Mouse (Mus musculus): Measurements from ENCODE around the gene Mettl7b. TPM values are rescaled to one million over a fixed set of nuclear protein-coding genes. Genes with fewer than 3 reads are reported as not detected.

Mettl7b gene
- not detected for total RNA-seq (2023)

DNA sequence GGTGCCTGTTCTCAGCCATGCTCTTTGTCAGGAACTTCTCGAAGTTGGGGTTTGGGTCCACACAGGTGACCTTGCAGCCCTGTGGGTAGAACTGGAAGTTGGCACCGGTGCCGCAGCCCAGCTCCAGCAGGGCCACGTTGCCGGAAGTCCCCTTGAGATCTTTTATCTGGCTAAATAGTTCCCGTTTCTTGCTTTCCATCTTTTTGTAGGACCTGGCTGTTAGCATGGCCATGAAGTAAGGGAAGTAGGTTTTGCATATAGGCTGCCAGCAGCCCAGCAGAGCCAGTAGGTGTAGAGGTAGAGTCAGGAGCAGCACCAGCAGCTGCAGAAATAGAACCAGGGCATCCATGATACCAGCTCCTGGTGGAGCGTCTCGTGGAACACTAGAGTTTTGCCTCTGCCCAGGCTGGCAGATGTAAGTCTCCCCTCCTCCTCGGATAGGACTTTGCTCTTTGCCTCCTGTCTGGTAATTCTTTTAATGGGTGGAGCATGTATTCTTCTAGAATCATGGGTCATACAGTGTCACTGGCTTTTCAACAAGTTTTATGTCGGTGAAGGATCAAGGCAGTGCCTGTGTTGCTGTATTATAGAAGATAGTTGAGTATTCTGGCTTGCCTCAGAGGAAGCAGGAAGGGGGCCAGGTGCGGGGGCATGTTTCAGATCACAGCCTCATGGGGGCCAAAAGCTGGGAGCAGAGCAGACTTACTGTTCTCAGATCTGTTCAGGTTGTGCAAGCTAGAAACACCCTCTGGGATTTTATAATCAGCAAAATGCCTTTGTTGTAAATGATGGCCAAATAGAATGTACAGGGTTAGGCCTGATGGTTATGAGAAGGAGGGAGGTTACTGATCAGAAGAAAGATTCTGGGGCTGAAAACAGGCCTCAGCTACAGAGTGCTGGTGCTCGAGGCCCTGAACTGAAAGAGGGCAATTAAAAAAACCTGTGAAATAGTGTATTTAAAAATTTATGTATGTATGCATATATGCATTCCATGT, at the start of gene Mettl7b:
Gene Mettl7b (minus strand): TSS at position 399 of the 995 bp plus-strand sequence.

DNA sequence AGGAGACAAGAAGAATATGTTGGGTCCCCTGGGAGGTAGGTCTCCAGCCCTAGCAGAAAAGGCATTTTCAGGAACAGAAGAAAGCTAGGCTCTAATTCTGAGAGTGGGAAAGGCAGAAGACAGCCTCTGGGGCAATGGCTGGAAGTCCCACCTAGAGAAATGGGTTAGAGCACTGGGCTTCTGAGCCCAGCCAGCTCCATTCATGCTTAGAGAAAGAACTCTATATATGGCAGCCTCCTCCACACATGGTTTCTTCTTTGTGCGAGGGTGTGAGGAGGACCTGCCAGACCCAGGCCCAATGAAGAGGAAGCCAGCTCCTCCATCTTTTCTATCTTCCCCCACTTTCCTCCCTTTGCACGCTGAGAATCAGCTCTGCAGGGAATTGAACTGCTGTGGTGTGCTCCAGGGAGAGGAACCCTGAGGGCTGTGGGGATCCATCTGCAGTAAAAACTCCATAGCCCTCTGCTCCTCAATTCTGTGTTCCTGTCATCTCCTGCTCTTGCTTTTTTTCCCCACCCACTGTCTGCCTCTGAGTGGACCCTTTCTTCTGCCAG, 49.6 kb upstream of the Mettl7b start, which contains the start of gene Olfr763:
Gene Olfr763 (plus strand): TSS at position 504 of the 554 bp plus-strand sequence.

DNA sequence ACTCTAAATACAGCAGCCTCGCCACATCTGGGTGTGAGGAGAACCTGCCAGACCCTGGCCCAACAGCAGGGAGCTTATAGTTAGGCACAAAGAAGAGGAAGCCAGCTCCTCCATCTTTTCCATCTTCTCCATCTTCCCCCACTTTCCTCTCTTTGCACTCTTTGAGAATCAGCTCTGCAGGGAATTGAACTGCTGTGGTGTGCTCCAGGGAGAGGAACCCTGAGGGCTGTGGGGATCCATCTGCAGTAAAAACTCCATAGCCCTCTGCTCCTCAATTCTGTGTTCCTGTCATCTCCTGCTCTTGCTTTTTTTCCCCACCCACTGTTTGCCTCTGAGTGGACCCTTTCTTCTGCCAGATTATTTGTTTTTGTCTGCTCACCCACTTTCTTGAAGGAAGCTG, 28.3 kb upstream of the Mettl7b start, which contains the start of gene Olfr9:
Gene Olfr9 (plus strand): TSS at position 301 of the 400 bp plus-strand sequence.

DNA sequence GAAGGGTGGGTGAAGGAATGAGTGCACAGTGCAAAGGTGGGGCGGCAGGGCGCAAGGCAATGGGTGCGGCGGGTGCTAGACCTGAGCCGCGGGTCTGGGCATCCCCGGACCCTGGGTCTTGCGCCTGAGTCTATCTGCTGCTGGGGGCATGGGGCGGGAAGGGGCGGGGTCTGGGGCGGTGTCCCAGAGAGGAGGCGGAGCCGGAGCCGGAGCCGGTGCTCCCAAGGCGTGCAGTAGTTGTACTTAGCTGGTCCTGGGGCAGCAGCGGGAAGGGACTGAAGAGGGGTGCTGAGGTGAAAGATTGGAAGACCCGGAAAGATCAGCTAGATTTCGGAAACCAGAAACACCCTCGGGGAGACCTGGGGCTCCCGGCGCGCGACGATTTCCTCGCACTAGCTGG, 27.2 kb downstream of the Mettl7b start, which contains the start of gene Itga7:
Gene Itga7 (plus strand): TSS at position 245 of the 400 bp plus-strand sequence.

DNA sequence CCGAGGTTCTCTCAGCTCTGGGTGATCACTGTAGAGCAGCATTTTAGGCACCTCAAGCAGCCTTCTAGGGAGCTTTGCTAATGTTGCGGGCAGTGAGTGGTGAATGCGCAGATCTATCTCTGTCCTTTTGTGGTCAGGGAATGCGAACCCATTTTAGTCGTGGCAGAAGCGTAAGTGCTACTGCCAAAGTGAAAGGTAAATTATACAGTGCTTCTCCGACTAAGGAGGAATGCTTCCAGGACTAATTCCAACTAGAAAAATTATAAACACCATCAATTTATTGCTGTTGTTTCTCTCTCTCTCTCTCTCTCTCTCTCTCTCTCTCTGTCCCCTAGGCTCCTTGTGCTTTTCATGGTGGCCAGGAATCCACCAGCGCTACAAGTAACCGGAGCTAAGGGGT, 36.9 kb downstream of the Mettl7b start, which contains the start of gene Bloc1s1:
Gene Bloc1s1 (minus strand): TSS at position 101 of the 400 bp plus-strand sequence.

DNA sequence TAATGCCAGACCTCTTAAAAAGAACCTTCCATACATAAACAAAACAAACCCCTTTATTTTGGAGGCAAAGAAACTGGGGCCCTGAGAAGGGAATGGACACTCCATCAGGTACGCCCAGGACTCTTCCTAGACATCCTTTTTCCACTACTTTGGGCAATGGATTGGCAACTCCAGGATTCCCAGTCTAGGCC, 38.1 kb downstream of the Mettl7b start, which contains the start of gene Rdh5:
Gene Rdh5 (minus strand): TSS at position 67 of the 191 bp plus-strand sequence.

Other genes starting within 250 kb of the Mettl7b start
- gene Dgka, start 216.1 kb downstream of the Mettl7b start, total RNA-seq (2023): 10 to 100 TPM; 42.5 to 51.0 TPM
- gene Pym1, start 213.1 kb downstream of the Mettl7b start, total RNA-seq (2023): 10 to 100 TPM; 18.2 to 22.3 TPM
- gene Mmp19, start 170.1 kb downstream of the Mettl7b start, total RNA-seq (2023): 1 to 10 TPM; 6.6 to 7.3 TPM
- gene Dnajc14, start 156.9 kb downstream of the Mettl7b start, total RNA-seq (2023): 10 to 100 TPM; 59.8 to 65.1 TPM
- gene Tmem198b, start 156.6 kb downstream of the Mettl7b start, total RNA-seq (2023): 1 to 10 TPM; 5.7 to 6.5 TPM
- 10 to 100 TPM; 34.9 to 38.9 TPM for gene Sarnp, start 143.7 kb downstream of the Mettl7b start, total RNA-seq (2023)
- gene Ormdl2, start 139.3 kb downstream of the Mettl7b start, total RNA-seq (2023): 10 to 100 TPM; 20.5 to 25.1 TPM
- gene Gdf11, start 69.3 kb downstream of the Mettl7b start, total RNA-seq (2023): under 1 TPM in 1 of 2 experiments, not detected in 1; 0.13 TPM
- 100 to 1,000 TPM; 136 to 156 TPM for gene Cd63, start 60.0 kb downstream of the Mettl7b start, total RNA-seq (2023)
- gene Rdh5, start 38.1 kb downstream of the Mettl7b start, total RNA-seq (2023): 1 to 10 TPM; 3.2 to 6.0 TPM
- gene Bloc1s1, start 37.0 kb downstream of the Mettl7b start, total RNA-seq (2023): 10 to 100 TPM; 80.0 to 90.6 TPM
- under 1 TPM in 1 of 2 experiments, not detected in 1; 0.09 TPM for gene Itga7, start 27.2 kb downstream of the Mettl7b start, total RNA-seq (2023)
- not detected for gene Olfr9, start 28.4 kb upstream of the Mettl7b start, total RNA-seq (2023)
- not detected for gene Olfr763, start 49.8 kb upstream of the Mettl7b start, total RNA-seq (2023)
- not detected for gene Olfr764-ps1, start 78.9 kb upstream of the Mettl7b start, total RNA-seq (2023)
- gene Olfr765, start 89.0 kb upstream of the Mettl7b start, total RNA-seq (2023): not detected
- not detected for gene Olfr766-ps1, start 108.0 kb upstream of the Mettl7b start, total RNA-seq (2023)
- gene Olfr767, start 121.9 kb upstream of the Mettl7b start, total RNA-seq (2023): not detected
- not detected for gene Olfr768, start 138.4 kb upstream of the Mettl7b start, total RNA-seq (2023)
- not detected for gene Olfr769, start 156.9 kb upstream of the Mettl7b start, total RNA-seq (2023)
- not detected for gene Olfr770, start 178.0 kb upstream of the Mettl7b start, total RNA-seq (2023)
- not detected for gene Olfr771, start 203.8 kb upstream of the Mettl7b start, total RNA-seq (2023)
- gene Olfr772, start 216.9 kb upstream of the Mettl7b start, total RNA-seq (2023): not detected
- not detected for gene Olfr773, start 226.4 kb upstream of the Mettl7b start, total RNA-seq (2023)